Mouse (Mus musculus) embryonic fibroblast, embryonic 13.5 days (primary cell): ENCODE data around the gene Ssh3. TPM values are rescaled to one million over a fixed set of nuclear protein-coding genes. Genes with fewer than 3 reads are reported as not detected.

Experiments used
- H3K27ac ChIP-seq: 2 replicates; pipeline ENCODE4 v1.5.1; 2012; ENCODE audit warnings: low read length, control low read depth, inconsistent platforms; ENCODE audit not compliant: insufficient read depth
- H3K4me1 ChIP-seq: 2 replicates; pipeline ENCODE4 v1.6.1; 2011; ENCODE audit warnings: low read length; ENCODE audit not compliant: control insufficient read depth, insufficient read depth
- H3K4me3 ChIP-seq: 2 replicates; pipeline ENCODE4 v1.5.1; 2011; ENCODE audit warnings: mild to moderate bottlenecking, control low read depth, low read length; ENCODE audit not compliant: insufficient read depth
- CTCF ChIP-seq: IDR thresholded peaks from 2 replicates; pipeline ENCODE4 v1.5.1; 2011; ENCODE audit warnings: mild to moderate bottlenecking, control low read depth, low read length, moderate library complexity, borderline replicate concordance; ENCODE audit not compliant: insufficient read depth
- POLR2A ChIP-seq: IDR thresholded peaks from 2 replicates; pipeline ENCODE4 v1.6.1; 2011; ENCODE audit warnings: low read depth, mild to moderate bottlenecking, control low read depth, low read length, moderate library complexity
- polyA plus RNA-seq: library from polyadenylated mRNA; stranded (reverse); fragments of >200 nt; gene quantifications from 2 replicates; pipeline ENCODE4 v1.2.4, GENCODE M21; 2011; ENCODE audit warnings: low read depth; ENCODE audit not compliant: missing spikeins, insufficient read length

Ssh3 gene
- polyA plus RNA-seq, 1 experiment, result 22.5 TPM

DNA sequence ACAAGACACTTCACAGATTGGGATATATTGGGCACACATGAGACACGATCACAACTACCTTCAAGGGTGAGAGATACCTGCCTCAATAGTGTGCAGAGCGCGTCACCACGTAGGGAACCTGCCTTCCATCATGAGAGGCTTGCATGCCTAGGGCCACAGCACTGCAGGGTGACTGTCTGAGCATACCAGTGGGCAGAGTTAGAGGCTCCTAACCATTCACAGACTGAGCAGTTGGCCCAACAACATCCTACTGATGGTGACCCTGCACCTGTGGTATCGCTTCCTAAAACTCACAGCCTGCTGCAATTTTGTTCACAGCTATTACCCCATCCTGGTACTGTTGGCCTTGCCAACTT lies 34.6 kb upstream of the Ssh3 start:
- no peak for TF ChIP-seq CTCF
- no peak for TF ChIP-seq POLR2A
- peaks cover 17% of the 10 kb centered on the region for H3K4me1 ChIP-seq
- no peak overlapping the region for H3K27ac ChIP-seq
- H3K4me3 ChIP-seq, result no peak overlapping the region

DNA sequence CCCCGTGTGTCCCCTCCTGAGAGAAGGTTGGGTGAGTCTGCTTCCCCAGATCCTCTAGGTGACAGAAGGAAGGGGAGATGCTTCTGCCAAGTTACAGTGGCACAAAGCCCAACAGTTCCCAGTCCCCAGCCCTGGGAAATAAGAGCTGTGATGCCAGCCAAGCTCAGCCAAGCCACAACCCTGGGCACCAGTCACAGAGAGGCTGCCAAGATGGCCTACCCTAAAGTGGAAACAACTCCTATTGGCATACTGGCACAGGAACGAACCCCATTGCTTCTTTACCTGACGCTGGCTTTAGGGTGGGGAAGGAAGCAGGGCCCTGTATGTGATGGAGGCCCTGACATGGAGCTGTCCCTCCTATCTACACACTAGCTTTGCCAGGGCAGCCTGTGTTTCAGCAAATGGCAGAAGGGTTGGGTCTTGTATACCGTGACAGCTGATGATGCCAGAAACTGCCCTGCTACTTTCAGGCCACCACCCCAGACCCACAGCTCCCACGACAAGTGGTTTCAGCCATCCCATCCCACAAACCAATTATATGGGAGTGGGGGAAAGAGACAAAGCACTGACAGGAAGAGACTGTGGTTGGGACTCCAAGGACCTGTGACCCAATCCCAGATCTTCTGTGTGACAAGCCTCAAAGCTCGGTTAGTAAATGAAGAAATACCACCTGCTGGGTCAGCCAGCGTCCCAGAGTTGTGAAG lies 34.1 kb upstream of the Ssh3 start:
- H3K4me3 ChIP-seq, result no peak overlapping the region
- TF ChIP-seq CTCF (no peak), POLR2A (no peak)

DNA sequence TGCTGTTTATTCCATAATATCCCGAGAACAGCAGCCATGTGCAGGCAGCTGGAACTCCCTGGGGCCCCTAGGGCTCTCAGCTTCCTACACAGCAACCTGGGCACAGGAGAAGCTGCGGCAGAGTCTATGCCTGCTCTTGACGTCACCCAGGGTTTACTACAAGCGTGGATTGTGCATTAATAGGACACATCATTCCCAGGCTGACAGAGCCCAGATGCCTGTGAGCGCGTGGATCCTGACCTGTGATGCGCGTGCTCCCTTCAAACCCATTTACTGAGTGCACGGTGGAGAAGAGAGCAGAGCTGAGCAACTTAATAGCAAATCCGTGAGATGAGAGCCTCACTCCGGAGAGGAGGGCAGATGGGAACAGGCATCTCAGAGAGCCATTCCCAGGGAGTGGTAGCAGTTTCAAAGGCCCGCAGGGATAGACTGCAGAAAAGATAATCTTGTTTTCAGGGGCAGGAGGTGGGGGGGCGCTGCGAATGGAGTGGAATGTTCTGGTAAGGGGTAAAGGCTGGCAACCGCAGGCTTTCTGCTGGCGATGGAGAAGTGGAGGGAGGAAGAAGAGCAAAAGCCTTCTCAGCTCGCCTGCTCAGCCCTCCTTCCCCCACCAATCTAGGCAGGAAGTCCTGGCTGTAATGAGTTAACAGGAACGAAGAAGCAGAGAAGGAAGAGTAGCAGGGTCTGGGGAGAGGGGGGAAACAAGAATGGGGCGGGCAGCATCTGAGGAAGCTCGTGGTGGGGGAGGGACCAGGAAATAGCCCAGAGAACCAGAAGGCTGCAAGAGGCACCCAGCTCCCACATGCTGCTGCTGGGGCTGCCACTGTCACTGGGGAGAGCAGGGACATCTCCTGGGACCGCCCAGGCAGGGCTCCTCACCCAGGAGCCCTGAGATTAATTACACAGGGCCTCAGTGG lies 33.0 kb upstream of the Ssh3 start:
- Histone ChIP-seq H3K27ac (no peak overlapping the region), H3K4me1 (peaks cover 17% of the 10 kb centered on the region), H3K4me3 (no peak overlapping the region)
- no peak for TF ChIP-seq CTCF
- TF ChIP-seq POLR2A, result no peak

More for the DNA sequence above, 34.1 kb upstream of the Ssh3 start:
- H3K27ac ChIP-seq, result no peak overlapping the region
- H3K4me1 ChIP-seq, result peaks cover 17% of the 10 kb centered on the region

DNA sequence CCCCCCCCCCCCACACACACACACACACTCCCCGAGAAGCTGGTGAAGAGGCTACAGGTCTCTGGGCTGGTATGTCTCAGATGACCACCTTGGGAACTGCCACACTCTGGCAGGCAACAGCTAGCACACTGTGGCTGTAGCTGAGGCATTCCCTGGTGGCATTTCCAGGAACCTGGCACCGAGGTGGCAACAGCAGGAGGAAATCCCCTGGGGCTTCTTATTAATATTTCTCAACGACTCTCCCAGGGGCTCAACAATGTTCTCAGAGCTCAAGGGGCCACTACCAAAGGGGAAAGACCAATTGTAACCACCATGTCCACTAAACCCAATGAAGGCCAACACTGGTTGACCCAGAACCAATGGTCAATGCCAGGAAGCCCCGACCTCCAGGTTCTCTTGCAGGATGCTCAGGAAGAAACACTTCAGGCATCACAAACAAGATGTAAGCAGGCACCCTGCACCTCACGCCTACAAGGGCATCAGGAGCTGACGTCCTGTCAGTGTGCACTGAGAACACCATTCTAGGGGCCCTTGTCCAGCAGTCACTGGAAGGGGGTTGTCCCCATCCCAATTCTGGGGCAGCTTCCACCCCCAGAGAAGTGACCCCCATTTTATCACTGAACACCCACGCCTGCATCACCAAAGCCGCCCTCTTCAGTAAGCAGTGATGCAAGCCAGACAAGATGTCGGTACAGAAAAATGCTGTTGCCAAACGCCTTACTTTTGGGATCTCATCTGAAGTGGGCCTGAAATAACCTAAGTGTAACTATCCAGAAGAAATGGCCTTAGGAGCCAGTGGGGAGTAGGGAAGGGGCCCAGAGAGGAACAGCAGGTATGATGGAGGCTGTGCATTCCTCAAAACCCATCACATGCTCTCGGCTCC lies 32.1 kb upstream of the Ssh3 start:
- H3K4me3 ChIP-seq, result no peak overlapping the region
- TF ChIP-seq CTCF (no peak), POLR2A (no peak)
- peaks cover 17% of the 10 kb centered on the region for H3K4me1 ChIP-seq
- H3K27ac ChIP-seq, result no peak overlapping the region

DNA sequence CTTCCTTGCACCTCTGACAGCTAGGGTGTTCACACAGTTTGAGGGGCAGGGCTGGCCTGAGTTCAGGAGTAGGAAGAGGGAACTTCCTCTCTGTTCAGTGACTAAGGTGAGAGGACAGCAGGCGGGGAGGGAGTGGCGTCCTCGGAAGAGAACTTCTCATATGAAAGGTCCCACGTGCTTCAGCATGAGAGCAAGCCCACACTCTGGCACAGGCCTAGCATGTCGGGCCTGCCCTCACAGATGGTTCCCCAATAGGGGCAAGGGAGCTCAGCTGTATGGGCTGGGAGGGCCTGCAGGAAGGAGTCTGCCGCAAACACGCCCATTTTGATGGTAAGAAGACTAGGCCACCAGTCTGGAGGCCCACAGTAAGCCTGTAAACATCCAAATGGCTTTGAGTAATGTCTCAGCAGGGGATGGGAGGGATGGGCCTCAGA lies 31.3 kb upstream of the Ssh3 start:
- H3K4me1 ChIP-seq, result peaks cover 17% of the 10 kb centered on the region
- TF ChIP-seq POLR2A (no peak), CTCF (no peak)
- no peak overlapping the region for H3K27ac ChIP-seq
- H3K4me3 ChIP-seq, result no peak overlapping the region

DNA sequence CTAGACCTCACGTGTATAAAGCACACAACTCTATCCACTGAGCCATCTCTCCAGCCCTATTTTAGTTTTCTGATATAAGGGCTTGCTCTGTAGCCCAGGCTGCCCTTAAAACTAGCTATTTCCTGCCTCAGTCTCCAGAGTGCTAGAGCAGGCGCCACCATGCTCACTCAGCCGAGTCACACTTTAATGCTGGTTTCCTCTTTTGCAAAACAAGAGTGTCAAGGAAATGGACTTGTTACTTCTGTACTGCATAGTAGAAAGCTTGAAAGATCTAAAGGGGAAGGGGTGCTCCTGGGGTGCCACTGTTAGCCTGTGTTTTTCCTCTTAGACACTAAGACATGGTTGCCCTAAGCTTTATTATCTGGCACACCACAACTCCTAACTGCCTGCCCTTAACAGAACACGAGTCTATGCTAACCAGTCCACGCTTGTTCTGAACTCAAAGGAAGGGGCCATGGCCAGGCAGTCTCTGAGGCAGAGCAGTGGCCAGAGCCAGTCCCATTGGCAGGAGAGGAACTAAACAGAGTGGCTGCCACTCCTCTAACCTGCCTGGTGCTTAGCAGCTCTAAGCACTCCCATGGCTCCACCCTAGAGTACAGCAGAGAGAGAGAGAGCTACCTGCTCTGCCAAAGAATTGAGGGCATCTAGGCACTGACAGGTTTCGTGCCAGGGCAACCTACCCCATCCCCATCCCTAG lies 30.7 kb upstream of the Ssh3 start:
- TF ChIP-seq POLR2A (no peak), CTCF (no peak)
- no peak overlapping the region for H3K4me3 ChIP-seq
- peaks cover 15% of the 10 kb centered on the region for H3K4me1 ChIP-seq
- no peak overlapping the region for H3K27ac ChIP-seq

DNA sequence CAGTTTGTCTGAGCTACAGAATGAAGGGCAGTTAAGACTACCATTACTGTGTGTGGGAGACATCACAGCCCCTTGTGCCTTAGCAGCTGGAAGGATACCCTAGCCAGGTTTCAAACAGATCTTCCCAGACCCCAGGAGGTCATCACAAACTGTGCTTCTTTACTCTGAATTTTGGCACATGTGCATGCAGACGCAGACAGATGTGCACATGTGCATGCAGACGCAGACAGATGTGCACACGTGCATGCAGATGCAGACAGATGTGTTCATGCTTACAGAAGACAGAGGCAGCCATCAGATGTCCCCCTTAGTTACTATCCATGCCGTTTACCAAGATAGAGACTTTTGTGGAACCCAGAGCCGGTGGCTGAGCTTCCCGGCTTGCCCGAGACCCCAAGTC lies 30.1 kb upstream of the Ssh3 start:
- peaks cover 14% of the 10 kb centered on the region for H3K4me1 ChIP-seq
- no peak overlapping the region for H3K27ac ChIP-seq
- TF ChIP-seq CTCF, result no peak
- TF ChIP-seq POLR2A, result no peak
- no peak overlapping the region for H3K4me3 ChIP-seq

DNA sequence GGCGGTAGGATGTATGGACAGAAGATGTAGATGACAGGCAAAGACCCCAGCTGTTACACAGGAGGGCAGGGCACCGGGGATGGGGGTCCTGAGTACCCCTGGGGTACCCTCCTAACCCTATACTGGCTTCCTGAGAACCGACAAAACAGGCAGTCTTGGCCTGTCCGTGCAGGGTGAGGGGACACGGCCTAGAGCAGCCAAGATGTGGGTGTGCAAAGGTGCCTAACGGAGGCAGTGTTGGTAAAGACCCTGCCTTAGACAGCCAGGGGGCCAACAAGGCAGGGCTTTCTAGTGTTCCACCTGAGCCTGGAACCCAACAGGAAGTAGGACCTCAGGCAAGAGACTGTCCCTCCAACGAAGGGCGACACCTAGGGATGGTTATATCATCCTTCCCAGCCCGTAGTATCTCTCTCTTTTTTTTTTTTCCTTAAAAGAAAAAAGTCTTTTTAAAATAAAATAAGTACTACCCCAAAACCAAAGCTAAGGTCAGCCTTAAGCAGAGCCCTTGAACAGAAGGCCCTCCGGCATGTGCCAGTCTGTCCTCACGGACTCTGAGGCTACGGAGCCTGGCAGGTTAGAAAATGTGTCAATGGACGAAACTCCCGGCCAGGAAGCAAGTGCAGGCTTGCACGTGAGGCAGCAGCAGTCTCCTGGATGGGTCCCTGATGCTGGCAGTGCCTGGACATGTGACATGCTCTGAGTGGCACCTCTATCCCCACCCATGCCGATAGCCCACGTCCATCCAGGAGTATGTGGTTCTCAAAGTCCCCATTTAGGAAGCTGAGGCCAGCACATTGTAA lies 29.5 kb upstream of the Ssh3 start:
- Histone ChIP-seq H3K27ac (no peak overlapping the region), H3K4me3 (no peak overlapping the region), H3K4me1 (peaks cover 14% of the 10 kb centered on the region)
- TF ChIP-seq CTCF (no peak), POLR2A (no peak)
